Mouse (Mus musculus) frontal cortex, adult (tissue): ENCODE results near the gene Tifa.
"Not testable (repeated sequence)": the region's sequence is repeated elsewhere in the genome, so short reads cannot be mapped to it uniquely, and the experiment has no call there.

Experiments
- ATAC-seq: cut with Nextera tagmentation; 2 replicates; pipeline ENCODE4 v1.9.2; 2017; ENCODE audit warnings: mild to moderate bottlenecking, moderate library complexity, mixed read lengths; ENCODE audit not compliant: low TSS enrichment

Gene Tifa

DNA sequence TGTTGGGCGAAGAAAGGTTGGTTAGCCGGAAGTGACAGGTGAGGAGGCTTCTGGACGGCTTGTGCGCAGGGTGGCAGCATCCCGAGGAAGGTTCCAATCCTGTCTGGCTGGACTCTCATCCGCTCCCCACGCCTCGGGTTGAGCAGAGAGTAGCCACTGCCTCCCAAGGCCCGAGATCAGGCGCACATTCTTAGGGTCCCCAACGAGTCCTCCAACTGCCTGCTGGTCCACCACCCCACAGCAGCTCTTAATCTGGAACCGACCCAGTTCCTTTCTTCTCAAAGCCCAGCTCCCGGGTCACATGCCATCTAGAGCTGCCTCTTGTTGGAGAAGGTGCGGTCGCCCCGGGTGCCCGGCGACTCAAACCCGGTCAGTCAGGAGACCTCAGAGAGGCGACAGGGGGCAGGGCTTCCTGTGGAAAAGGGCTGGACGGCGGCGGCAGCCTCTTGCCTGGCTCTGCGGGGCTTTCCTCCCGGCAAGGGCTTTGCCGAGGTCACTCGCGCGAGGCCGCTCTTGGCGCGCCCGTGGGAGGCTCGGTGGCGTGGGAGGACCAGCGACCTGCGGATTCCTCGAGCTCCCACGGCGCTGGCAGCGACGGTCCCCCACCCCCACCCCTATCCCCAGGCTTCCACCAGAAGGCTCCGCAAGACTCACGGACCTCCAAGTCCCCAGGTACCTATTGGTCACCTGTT is at the start of gene Tifa:
Gene Tifa (plus strand): TSS at position 306 of the 692 bp plus-strand sequence.
- ATAC-seq, result peak; percentile 53

- ATAC-seq, result no peak
Observed at GRCm38 (mm10) chr3:127741473-127741872, 48.1 kb upstream of the Tifa start.

GRCm38 (mm10) chr3:127743614-127744365 is 45.8 kb upstream of the Tifa start:
- ATAC-seq, result no peak

DNA sequence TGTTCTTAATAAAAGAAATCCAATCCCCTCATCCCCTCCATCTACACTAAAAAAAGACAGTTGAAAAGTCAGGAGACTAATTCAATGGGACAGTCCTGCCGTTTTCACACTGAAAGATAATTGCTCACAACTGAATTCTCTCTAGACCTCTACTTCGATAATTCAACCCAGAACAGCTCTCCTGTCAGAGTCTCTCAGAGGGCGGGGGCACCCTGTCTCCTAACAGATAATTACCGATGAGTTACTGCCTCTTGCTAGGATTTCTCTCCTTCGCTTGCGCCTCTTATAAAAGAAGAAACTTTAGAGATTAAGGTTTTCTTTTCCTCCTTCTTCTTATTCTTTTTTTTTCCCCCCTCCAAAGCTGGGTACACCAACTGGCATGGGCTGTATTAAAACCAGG is 44.1 kb upstream of the Tifa start:
- no peak for ATAC-seq

DNA sequence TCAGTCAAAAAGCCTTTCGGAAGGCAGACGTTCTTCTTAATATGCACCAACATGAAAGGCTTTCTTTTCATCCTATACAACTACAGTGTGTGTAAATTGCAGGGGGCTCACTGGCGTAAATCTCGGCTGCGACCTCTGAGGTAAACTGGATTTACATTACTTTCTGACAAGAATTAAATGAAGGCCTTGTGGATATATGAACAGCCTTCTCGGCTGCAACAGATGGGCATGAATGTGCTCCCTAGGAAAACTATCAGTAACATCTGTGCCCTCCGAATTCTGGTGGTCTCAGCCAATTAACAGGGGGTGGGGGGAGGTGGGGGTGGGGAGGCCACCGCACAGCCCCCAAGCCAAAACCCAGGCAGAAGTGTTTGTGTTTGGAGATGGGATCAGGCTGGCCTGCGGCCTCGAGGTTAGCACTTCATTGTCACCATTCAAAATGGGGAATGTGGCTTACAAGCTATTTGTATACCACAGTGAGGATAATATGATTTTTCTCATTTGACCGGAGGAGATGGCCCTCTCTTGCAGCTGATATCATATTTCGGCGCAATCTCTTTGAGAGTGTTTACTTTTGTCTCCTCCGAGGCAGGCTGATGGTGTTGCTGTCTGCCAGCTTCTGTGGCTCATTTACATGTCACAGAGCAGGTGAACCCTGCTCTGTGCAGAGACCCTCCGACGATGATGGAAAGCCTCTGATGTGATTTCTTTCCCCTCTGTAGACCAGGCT is 43.5 kb upstream of the Tifa start:
- no peak for ATAC-seq

DNA sequence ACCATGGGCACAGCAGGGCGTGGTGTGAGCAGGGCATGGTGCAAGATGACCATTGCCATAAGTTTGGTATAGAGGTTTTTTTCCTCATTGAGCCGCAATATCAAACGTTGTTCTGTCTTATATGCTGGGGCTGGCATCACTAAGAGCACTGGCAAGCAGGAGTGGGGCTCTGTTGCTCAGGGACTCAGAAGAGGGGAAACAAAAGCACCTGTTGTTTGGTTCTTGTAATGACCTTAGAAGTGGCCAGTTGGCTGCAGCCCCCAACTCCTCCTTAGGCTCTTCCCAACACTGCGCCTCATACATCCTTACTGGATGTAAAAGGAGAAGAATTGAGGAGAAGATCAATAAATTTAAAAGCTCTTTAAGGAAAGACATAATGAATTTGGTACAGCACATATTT is 41.0 kb upstream of the Tifa start:
- ATAC-seq, result no peak

GRCm38 (mm10) chr3:127749266-127749665 is 40.3 kb upstream of the Tifa start:
- ATAC-seq, result no peak

DNA sequence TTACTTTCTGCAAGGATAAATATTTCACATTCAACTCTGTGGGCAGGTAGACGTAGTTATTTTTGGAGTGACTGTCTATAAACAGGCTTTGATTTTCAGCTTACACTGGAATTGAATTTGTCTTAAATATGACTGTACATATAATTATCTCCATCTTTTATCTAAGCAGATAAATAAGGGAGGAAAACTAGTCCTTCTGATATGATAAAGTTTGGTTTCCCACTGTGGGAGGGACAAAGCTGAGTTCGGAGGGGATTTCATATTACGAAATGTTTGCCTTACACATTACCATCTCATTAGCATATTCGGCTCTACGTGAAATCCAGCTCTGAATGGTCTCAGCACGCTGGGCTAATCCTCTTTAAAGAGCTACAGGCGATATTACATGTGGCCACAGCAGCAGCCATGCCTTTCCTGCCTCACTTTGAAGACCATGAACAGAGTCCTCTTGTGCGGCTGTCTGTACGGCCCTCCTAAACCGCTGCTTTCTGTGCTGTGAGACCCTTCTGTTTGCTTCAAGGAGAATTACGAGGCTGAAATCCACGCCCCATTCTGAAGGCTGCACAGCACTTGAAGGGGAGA is 39.5 kb upstream of the Tifa start:
- ATAC-seq, result no peak

DNA sequence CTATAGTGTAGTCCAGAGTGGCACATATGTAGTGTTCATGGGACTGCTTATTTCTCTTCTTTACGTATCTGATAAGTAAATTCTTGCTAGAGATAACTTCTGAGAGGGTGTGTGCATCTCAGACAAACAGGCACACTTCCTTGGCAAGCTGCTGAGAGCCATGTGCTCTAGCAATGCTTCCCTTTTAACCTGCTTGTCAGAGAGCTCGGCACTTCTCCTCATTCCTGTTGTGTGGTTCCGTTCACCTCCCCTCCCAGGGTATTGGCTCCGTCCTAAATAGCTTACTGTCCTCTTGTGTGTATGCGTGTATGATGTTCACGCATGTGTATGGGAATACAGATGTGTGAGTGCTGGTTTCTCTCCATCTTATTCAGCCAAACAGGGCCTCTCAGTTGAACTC is 33.1 kb upstream of the Tifa start:
- no peak for ATAC-seq

DNA sequence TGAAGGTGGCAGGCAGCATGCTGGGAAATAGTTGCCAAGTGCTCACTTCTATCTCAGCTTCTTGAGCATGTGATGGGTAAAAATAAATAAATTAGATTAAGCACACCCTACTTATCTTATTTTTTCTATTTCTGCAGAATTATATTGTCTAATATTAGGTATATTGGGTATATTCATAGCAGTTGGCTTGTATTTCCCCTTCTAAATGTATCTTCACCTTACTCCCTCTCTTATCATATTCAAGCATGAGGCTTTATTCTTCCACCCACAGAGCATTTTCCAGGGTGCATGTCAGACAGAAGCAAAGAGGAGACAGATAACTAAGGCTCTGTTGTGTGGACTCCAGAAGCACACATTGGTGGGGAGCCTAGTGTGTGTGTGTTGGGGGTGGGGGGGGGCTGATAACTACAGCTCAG is 31.7 kb upstream of the Tifa start:
- no peak for ATAC-seq

DNA sequence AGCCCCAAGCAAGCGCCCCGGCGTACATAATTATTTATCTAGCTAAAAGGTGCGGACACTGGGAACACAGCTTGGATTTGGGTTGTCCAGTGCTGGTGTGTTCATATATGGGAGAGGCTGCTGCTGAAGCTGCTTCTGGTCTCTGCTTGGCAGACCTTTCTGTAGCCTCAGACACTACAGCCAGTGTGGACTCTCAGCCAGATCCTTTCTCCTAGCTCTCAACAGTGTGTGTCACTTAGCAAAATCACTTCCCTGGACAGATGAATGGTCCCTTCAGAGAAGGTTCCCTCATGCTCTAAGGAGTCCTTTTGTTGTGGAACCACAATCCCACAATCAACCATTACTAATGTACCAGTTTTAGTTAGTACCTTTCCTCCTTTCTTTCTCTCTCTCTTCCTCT is 30.8 kb upstream of the Tifa start:
- no peak for ATAC-seq

GRCm38 (mm10) chr3:127759212-127759611 is 30.4 kb upstream of the Tifa start:
- peak; percentile 88 for ATAC-seq

GRCm38 (mm10) chr3:127762403-127762802 is 27.2 kb upstream of the Tifa start:
- ATAC-seq, result no peak

DNA sequence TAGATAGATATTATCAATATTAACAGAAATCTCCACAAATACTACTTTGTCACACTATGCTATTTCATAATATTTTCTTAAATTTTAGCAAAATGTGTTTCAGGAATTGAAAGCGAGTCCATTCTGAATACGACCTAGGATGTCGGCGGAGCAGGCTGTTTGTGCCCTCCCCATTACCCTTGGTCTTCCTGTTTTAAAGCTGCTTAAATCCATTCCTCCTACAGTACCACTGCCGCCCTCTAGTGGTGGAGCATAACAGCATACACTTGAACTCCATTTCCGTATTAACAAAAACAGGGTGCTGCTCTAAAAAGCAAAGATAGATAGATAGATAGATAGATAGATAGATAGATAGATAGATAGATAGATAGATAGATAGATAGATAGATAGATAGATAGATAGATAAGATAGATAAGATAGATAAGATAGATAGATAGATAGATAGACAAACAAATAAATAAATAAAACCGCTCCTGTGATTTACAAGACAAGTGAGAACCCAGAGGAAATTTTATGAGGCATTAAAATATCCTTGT is 26.5 kb upstream of the Tifa start:
- ATAC-seq, result peak; percentile 85; the same call in 1 of the 2 replicates

- no peak for ATAC-seq
Observed at GRCm38 (mm10) chr3:127764541-127764940, 25.1 kb upstream of the Tifa start.

- no peak for ATAC-seq
Observed at GRCm38 (mm10) chr3:127765971-127766370, 23.6 kb upstream of the Tifa start.

GRCm38 (mm10) chr3:127769146-127769545 is 20.5 kb upstream of the Tifa start:
- ATAC-seq, result no peak

GRCm38 (mm10) chr3:127780021-127780644 is 9.5 kb upstream of the Tifa start, which contains the start of gene Alpk1:
Alpk1 (minus strand) TSS chr3:127780527.
- ATAC-seq, result peak; percentile 97

- no peak for ATAC-seq
Observed at GRCm38 (mm10) chr3:127780921-127781320, 8.7 kb upstream of the Tifa start.

- ATAC-seq, result no peak
Observed at GRCm38 (mm10) chr3:127782921-127783320, 6.7 kb upstream of the Tifa start.

GRCm38 (mm10) chr3:127783680-127784079 is 5.9 kb upstream of the Tifa start:
- not testable (repeated sequence) for ATAC-seq
